ENCODE assay signal across 1 mouse cellular context in the genomic region with DNA sequence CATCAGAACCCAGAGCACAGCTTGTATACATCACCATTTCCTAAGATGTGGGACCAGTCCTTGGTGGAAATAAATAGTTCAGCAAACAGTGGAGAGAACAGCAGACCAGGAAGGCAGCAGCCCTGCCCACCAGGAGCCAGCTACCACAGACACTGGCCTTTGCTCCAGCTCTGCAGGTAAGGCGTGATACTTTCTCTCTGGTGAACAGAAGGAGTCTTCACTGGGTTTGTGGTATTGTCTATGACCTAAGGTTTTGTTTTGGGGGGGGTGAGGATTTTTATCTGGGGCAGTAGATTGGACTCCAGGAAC.
TF ChIP-seq lines count a peak whose summit lies in the region.

A gene (plus strand): TSS at position 100 of the 309 bp plus-strand sequence.

TF ChIP-seq in CH12.LX, 34 proteins besides CTCF, POLR2A, EP300 and RAD21:
- TF ChIP-seq CHD1 (IDR thresholded peaks at IDR 0.05; ENCODE audit: low read depth, low read length), result no peak
- no peak for TF ChIP-seq PAX5 (IDR thresholded peaks at IDR 0.05; ENCODE audit: low read length)
- TF ChIP-seq TCF12 (IDR thresholded peaks at IDR 0.05; ENCODE audit: low read depth, low read length), result no peak
- no peak for TF ChIP-seq JUND (conservative IDR thresholded peaks at IDR 0.05; ENCODE audit: low read depth, low read length)
- no peak for TF ChIP-seq MEF2A (IDR thresholded peaks at IDR 0.05; ENCODE audit: borderline replicate concordance, low read depth, low read length)
- no peak for TF ChIP-seq USF2 (conservative IDR thresholded peaks at IDR 0.05; ENCODE audit: low read depth, low read length)
- no peak for TF ChIP-seq ZMIZ1 (IDR thresholded peaks at IDR 0.05; ENCODE audit: low read depth, low read length)
- TF ChIP-seq NELFE (IDR thresholded peaks at IDR 0.05; ENCODE audit: low read depth, low read length), result no peak
- no peak for TF ChIP-seq MAZ (IDR thresholded peaks at IDR 0.05; ENCODE audit: low read depth, low read length)
- TF ChIP-seq SIN3A (IDR thresholded peaks at IDR 0.05; ENCODE audit: low read length), result no peak
- TF ChIP-seq MXI1 (IDR thresholded peaks at IDR 0.05; ENCODE audit: low read depth, low read length), result no peak
- TF ChIP-seq NRF1 (IDR thresholded peaks at IDR 0.05; ENCODE audit: low read depth, low read length), result no peak
- no peak for TF ChIP-seq ETS1 (conservative IDR thresholded peaks at IDR 0.05; ENCODE audit: low read depth, low read length)
- no peak for TF ChIP-seq ELF1 (IDR thresholded peaks at IDR 0.05; ENCODE audit: low read depth, low read length)
- TF ChIP-seq IRF4 (IDR thresholded peaks at IDR 0.05; ENCODE audit: low read depth, low read length), result no peak
TF ChIP-seq in CH12.LX: peak in this region for 0.
